Mouse (Mus musculus) bone marrow, adult 2 months (tissue): ENCODE measurements around the gene Rnf157. TPM values are rescaled to one million over a fixed set of nuclear protein-coding genes. Genes with fewer than 3 reads are reported as not detected.

Experiments used
- H3K27ac ChIP-seq: fragments of 200-500 bp; 2 replicates; pipeline ENCODE4 v1.5.1; 2012; ENCODE audit warnings: low read depth, mild to moderate bottlenecking, control low read depth, inconsistent platforms, low read length; ENCODE audit not compliant: control insufficient read depth, poor library complexity, insufficient read depth
- H3K4me1 ChIP-seq: fragments of 200-500 bp; 2 replicates; pipeline ENCODE4 v1.6.1; 2011; ENCODE audit warnings: low read length; ENCODE audit not compliant: control insufficient read depth, insufficient read depth
- H3K4me3 ChIP-seq: fragments of 200-500 bp; replicated peaks from 2 replicates; pipeline ENCODE3; 2011; ENCODE audit warnings: mild to moderate bottlenecking, low read depth, low read length, control low read depth; ENCODE audit not compliant: control insufficient read depth
- CTCF ChIP-seq: fragments of 200-500 bp; IDR thresholded peaks from 2 replicates; pipeline ENCODE4 v1.5.1; 2011; ENCODE audit warnings: low read length, control low read depth; ENCODE audit not compliant: control insufficient read depth, insufficient read depth
- POLR2A ChIP-seq: fragments of 200-500 bp; IDR thresholded peaks from 2 replicates; pipeline ENCODE4 v1.6.1; 2011; ENCODE audit warnings: low read depth, mild to moderate bottlenecking, control low read depth, low read length, borderline replicate concordance; ENCODE audit not compliant: control insufficient read depth
- WGBS: fragments of 180-500 bp; shearing (Covaris S2); methylation state at CpG from one replicate; pipeline ENCODE4 v1.1.7; 2018; 5-methylcytosine and 5-hydroxymethylcytosine counted together
- polyA plus RNA-seq: library from polyadenylated mRNA; stranded (reverse); fragments of >200 nt; gene quantifications from 2 replicates; pipeline ENCODE4 v1.2.4, GENCODE M21; 2011; ENCODE audit warnings: low replicate concordance; ENCODE audit not compliant: missing spikeins, insufficient read depth, insufficient read length

The Rnf157 gene
- polyA plus RNA-seq, 1 experiment = 14.2 TPM

GRCm38 (mm10) chr11:116436725-116437331, 24.0 kb upstream of the Rnf157 start:
- WGBS = 9% methylated on average over 4 of the region's 4 CpGs
- TF ChIP-seq CTCF (no peak), POLR2A (no peak)
- peak overlapping the region; percentile 86 for H3K27ac ChIP-seq
- H3K4me1 ChIP-seq = peaks cover 2% of the 10 kb centered on the region; the same call in 1 of the 2 replicates
- H3K4me3 ChIP-seq = peak overlapping the region; percentile 30

GRCm38 (mm10) chr11:116435992-116436724, 23.3 kb upstream of the Rnf157 start:
- Histone ChIP-seq H3K4me1 (peaks cover 2% of the 10 kb centered on the region; the same call in 1 of the 2 replicates), H3K27ac (peak overlapping the region; percentile 86), H3K4me3 (peak overlapping the region; percentile 32)
- TF ChIP-seq CTCF (no peak), POLR2A (no peak)
- WGBS = 6% methylated on average over 5 of the region's 5 CpGs

- WGBS = 35% methylated on average over 12 of the region's 12 CpGs
- H3K4me3 ChIP-seq = peak overlapping the region; percentile 98
- H3K4me1 ChIP-seq = peaks cover 4% of the 10 kb centered on the region
- H3K27ac ChIP-seq = peak overlapping the region; percentile 95
- no peak for TF ChIP-seq POLR2A
- TF ChIP-seq CTCF = no peak
Observed at GRCm38 (mm10) chr11:116434967-116435752, 22.3 kb upstream of the Rnf157 start.

- no peak for TF ChIP-seq CTCF
- no peak for TF ChIP-seq POLR2A
- Histone ChIP-seq H3K4me1 (peaks cover 6% of the 10 kb centered on the region), H3K27ac (peak overlapping the region; percentile 95), H3K4me3 (peak overlapping the region; percentile 98)
- under 1% methylated on average over 65 of the region's 67 CpGs for WGBS
Observed at GRCm38 (mm10) chr11:116434287-116434966, 21.6 kb upstream of the Rnf157 start.

GRCm38 (mm10) chr11:116433356-116434286, 20.8 kb upstream of the Rnf157 start, which contains the start of gene Ubald2:
Gene Ubald2, plus strand, starts transcription at chr11:116434094.
- Histone ChIP-seq H3K27ac (peak within 1 kb of the TSS; percentile 95), H3K4me3 (peak within 1 kb of the TSS; percentile 98), H3K4me1 (peaks cover 11% of the 10 kb centered on the region)
- 0 out of 2 replicates have a peak, but pooled peaks have one; percentile 2 for TF ChIP-seq CTCF
- TF ChIP-seq POLR2A = peak; percentile 75; the same call in 1 of the 2 replicates
- WGBS = 3% methylated on average over 66 of the region's 66 CpGs

- H3K4me3 ChIP-seq = no peak overlapping the region
- H3K4me1 ChIP-seq = peaks cover 11% of the 10 kb centered on the region
- WGBS = 64% methylated on average over 8 of the region's 8 CpGs
- TF ChIP-seq POLR2A = no peak
- no peak for TF ChIP-seq CTCF
- no peak overlapping the region for H3K27ac ChIP-seq
Observed at GRCm38 (mm10) chr11:116432593-116433355, 19.9 kb upstream of the Rnf157 start.
